Mouse (Mus musculus) testis, adult 2 months (tissue): ENCODE results near the gene Tiam1.

Source experiments
- CTCF ChIP-seq: fragments of 200-500 bp; IDR thresholded peaks from 2 replicates; pipeline ENCODE4 v1.5.1; 2012; ENCODE audit warnings: low read depth, mild to moderate bottlenecking, inconsistent platforms, low read length, moderate library complexity; ENCODE audit not compliant: control insufficient read depth, insufficient read depth, insufficient replicate concordance
- POLR2A ChIP-seq: fragments of 200-500 bp; IDR thresholded peaks from 2 replicates; pipeline ENCODE4 v1.6.1; 2012; ENCODE audit warnings: low read depth, mild to moderate bottlenecking, inconsistent platforms, low read length, moderate library complexity; ENCODE audit not compliant: control insufficient read depth

DNA sequence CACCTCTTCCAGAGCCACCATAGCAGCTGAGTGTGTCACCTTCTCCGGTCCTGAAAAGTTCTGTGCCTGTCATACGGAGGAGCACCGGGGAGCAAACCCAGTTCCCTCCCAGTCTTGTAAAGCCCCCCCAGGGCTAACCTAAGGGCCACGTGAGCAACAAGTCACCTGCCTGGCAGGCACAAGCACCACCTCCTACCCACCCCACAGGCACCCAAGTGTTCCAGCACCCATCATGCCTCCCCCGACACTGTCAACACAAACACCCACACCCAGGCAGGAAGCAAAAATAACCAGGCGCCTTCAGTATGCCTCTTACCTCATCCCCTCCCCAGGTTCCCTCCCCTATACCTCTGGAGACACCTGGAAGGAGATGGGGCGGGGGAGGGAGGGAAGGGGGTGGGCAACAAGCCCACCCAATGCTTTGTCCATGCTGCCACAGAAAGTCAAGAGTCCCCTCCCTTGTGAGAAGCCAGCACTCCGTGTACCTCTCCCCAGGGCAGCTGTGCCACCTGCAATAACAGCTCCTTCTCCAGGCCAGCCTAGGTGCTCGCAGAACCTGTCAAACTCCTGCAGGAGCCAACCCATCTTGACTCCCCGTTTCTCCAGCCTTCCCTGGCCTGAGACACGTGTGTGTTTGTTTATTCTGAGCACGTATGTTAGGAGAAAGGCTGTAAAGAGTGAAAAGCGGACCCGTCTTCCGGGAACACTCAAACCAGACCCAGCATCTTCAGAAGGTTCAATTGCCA lies 38.7 kb downstream of the Tiam1 start:
- TF ChIP-seq POLR2A: no peak
- TF ChIP-seq CTCF: no peak
